8 mouse cellular contexts compared by ENCODE assay signal in the genomic region with DNA sequence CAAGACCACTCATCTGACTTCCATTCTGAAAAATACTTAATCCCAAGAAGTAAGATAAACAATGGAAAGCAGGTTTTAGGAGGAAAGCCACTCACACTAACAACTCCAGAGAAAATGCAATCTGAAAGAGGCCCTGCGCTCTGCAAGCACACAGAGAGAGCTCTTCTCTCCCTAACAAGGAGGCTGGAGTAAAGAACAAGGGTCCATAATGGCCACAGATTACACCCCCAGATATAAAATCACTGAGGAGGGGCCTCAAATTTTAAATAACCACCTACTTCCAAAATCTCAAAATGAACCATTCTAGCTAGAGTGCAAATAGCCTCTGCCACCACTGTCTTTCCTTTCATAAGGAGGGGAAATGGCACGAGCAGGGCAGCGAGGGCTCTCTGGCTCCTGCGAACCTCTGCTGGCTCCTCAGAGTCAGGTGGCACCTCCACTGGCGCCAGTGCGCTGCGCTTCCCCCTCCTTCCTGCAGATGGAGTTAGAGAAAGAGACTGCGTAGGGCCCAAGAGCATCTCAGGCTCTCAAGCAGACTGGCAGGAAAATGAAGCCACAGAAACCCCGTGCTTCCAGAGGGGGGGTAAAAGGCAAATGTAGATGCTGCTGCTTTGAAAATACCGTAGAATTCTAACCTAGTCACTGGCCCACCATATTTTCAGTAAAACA. TPM values are rescaled to one million over a fixed set of nuclear protein-coding genes. Genes with fewer than 3 reads are reported as not detected.
DNase-seq lines count a peak whose midpoint lies in the region; ATAC-seq lines count a peak whose summit lies in the region.
"Had no signal": no experiment of that assay in that cellular context is flagged by ENCODE, and none has a peak within 500 bp of the region (broad histone marks: within the 10 kb centered on the region; RNA-seq: fewer than 3 reads in every experiment).

No protein-coding gene starts in this region.

- H3K4me3 ChIP-seq in heart, embryonic 10.5 days, result peak overlapping the region; percentile 33
- no peak overlapping the region; the same call in 1 of the 2 replicates for H3K4me3 ChIP-seq in limb, embryonic 12.5 days (replicated peaks)
- peak overlapping the region; percentile 27 for H3K4me3 ChIP-seq in midbrain, embryonic 13.5 days (replicated peaks)
- H3K4me3 ChIP-seq: myocyte had no signal

- ATAC-seq in limb, embryonic 12.5 days (ENCODE audit: insufficient number of reproducible peaks, insufficient read depth, low FRiP score, low TSS enrichment, low read depth), result no peak
- peak; percentile 95 for ATAC-seq in midbrain, embryonic 13.5 days

- peak overlapping the region; percentile 34 for H3K4me2 ChIP-seq in limb, embryonic 12.5 days
- peak overlapping the region; percentile 50 for H3K4me2 ChIP-seq in midbrain, embryonic 13.5 days (replicated peaks)

- H3K9me3 ChIP-seq in heart, embryonic 10.5 days, result no peaks in the 10 kb centered on the region
- H3K9me3 ChIP-seq in limb, embryonic 12.5 days, result no peaks in the 10 kb centered on the region
- no peaks in the 10 kb centered on the region for H3K9me3 ChIP-seq in midbrain, embryonic 13.5 days

- no peak overlapping the region for H3K27ac ChIP-seq in heart, embryonic 10.5 days
- no peak overlapping the region for H3K27ac ChIP-seq in limb, embryonic 12.5 days
- no peak overlapping the region for H3K27ac ChIP-seq in midbrain, embryonic 13.5 days

- H3K4me1 ChIP-seq in heart, embryonic 10.5 days, result peaks cover 21% of the 10 kb centered on the region
- H3K4me1 ChIP-seq in limb, embryonic 12.5 days (replicated peaks), result peaks cover 14% of the 10 kb centered on the region
- peaks cover 21% of the 10 kb centered on the region for H3K4me1 ChIP-seq in midbrain, embryonic 13.5 days (replicated peaks)

- no peak overlapping the region for H3K9ac ChIP-seq in limb, embryonic 12.5 days (replicated peaks)
- no peak overlapping the region for H3K9ac ChIP-seq in midbrain, embryonic 13.5 days (replicated peaks)

- DNase-seq in adrenal gland, postnatal 25 days, result peak; percentile 67
- DNase-seq in embryo, embryonic 11.5 days (ENCODE audit: low read depth, low spot score), result peak; percentile 29
- no peak for DNase-seq in heart, embryonic 10.5 days (ENCODE audit: low spot score)
- peak; percentile 70 for DNase-seq in kidney, adult 9 months
- peak; percentile 29 to 72 for DNase-seq in spleen, postnatal 10 days (ENCODE audit: low spot score in 2 of 2)

- no peaks in the 10 kb centered on the region for H3K36me3 ChIP-seq in heart, embryonic 10.5 days
- H3K36me3 ChIP-seq in limb, embryonic 12.5 days, result no peaks in the 10 kb centered on the region
- no peaks in the 10 kb centered on the region for H3K36me3 ChIP-seq in midbrain, embryonic 13.5 days

- H3K27me3 ChIP-seq in heart, embryonic 10.5 days (ENCODE audit: insufficient read depth, poor library complexity, severe bottlenecking), result no peaks in the 10 kb centered on the region
- H3K27me3 ChIP-seq in limb, embryonic 12.5 days, result no peaks in the 10 kb centered on the region
- no peaks in the 10 kb centered on the region for H3K27me3 ChIP-seq in midbrain, embryonic 13.5 days

- WGBS in heart, embryonic 10.5 days, result 36% methylated on average over 10 of the region's 10 CpGs
- 28% methylated on average over 10 of the region's 10 CpGs for WGBS in limb, embryonic 12.5 days
- WGBS in midbrain, embryonic 13.5 days, result 16% methylated on average over 10 of the region's 10 CpGs

RNA-seq across cellular contexts. Expression of gene Bbx, which starts 51.4 kb away (rescaled TPM):
- 35.0 and 46.2 TPM in 2 replicates for total RNA-seq in adrenal gland, postnatal 25 days (2021)
- polyA plus RNA-seq in heart, embryonic 10.5 days (2016; fragmentation: Nextera tagmentation; extraction: Ambion mirVana), result 41.6 and 50.2 TPM in 2 replicates
- polyA plus RNA-seq in limb, embryonic 12.5 days (2016; fragmentation: Nextera tagmentation; extraction: Ambion mirVana), result 41.3 and 46.6 TPM in 2 replicates
- polyA plus RNA-seq in midbrain, embryonic 13.5 days (2015; fragmentation: Nextera tagmentation; extraction: Ambion mirVana), result 26.3 and 27.7 TPM in 2 replicates
